Mouse (Mus musculus): Measurements from ENCODE around the gene Hic2. TPM values are rescaled to one million over a fixed set of nuclear protein-coding genes. Genes with fewer than 3 reads are reported as not detected.

Gene Hic2
- polyA plus RNA-seq, 1 experiment from 2014 or later = 2.1 TPM

GRCm38 (mm10) chr16:17201977-17202376, 31.4 kb upstream of the Hic2 start:
- peak; percentile 58 for ATAC-seq (ENCODE audit: low FRiP score, low TSS enrichment)
- Histone ChIP-seq H3K9me3 (ENCODE audit: control insufficient read depth, low read length) (no peaks in the 10 kb centered on the region), H3K9ac (ENCODE audit: low read length) (no peak overlapping the region), H3K4me2 (replicated peaks; ENCODE audit: low read depth) (no peak overlapping the region), H3K4me1 (replicated peaks; ENCODE audit: control insufficient read depth, insufficient read depth) (0 out of 2 replicates have a peak, but pooled peaks cover 4% of the 10 kb centered on the region), H3K4me3 (ENCODE audit: low read depth, low read length) (no peak overlapping the region), H3K27ac (replicated peaks) (peak overlapping the region; percentile 8; the same call in 1 of the 2 replicates), H3K36me3 (ENCODE audit: control insufficient read depth, insufficient read depth, low read length) (no peaks in the 10 kb centered on the region), H3K27me3 (ENCODE audit: control insufficient read depth, insufficient read depth, low read length) (no peaks in the 10 kb centered on the region)
- TF ChIP-seq EP300 (optimal IDR thresholded peaks at IDR 0.05) (no peak), CTCF (IDR thresholded peaks at IDR 0.05; ENCODE audit: low read depth) (peak; percentile 80)
- 44% methylated on average over 2 of the region's 2 CpGs for WGBS
- no peak for DNase-seq (ENCODE audit: low spot score)

- peak within 1 kb of the TSS; percentile 84; the same call in 1 of the 2 replicates for H3K27ac ChIP-seq (replicated peaks)
- no peaks in the 10 kb centered on the region for H3K27me3 ChIP-seq (ENCODE audit: control insufficient read depth, insufficient read depth, low read length)
- TF ChIP-seq EP300 (optimal IDR thresholded peaks at IDR 0.05) = no peak
- TF ChIP-seq CTCF (IDR thresholded peaks at IDR 0.05; ENCODE audit: low read depth) = no peak
- H3K4me1 ChIP-seq (replicated peaks; ENCODE audit: control insufficient read depth, insufficient read depth) = 0 out of 2 replicates have a peak, but pooled peaks cover 4% of the 10 kb centered on the region
- WGBS = 83% methylated on average over 1 of the region's 1 CpGs
- H3K9me3 ChIP-seq (ENCODE audit: control insufficient read depth, low read length) = no peaks in the 10 kb centered on the region
- peak within 1 kb of the TSS; percentile 99 for H3K9ac ChIP-seq (ENCODE audit: low read length)
- DNase-seq (ENCODE audit: low spot score) (no peak), ATAC-seq (ENCODE audit: low FRiP score, low TSS enrichment) (no peak)
- H3K4me3 ChIP-seq (ENCODE audit: low read depth, low read length) = peak within 1 kb of the TSS; percentile 91
- peak within 1 kb of the TSS; percentile 68 for H3K4me2 ChIP-seq (replicated peaks; ENCODE audit: low read depth)
- no peaks in the 10 kb centered on the region for H3K36me3 ChIP-seq (ENCODE audit: control insufficient read depth, insufficient read depth, low read length)
Measured at GRCm38 (mm10) chr16:17202549-17202948, 30.8 kb upstream of the Hic2 start, which contains the start of gene Ube2l3. Ube2l3 (minus strand) TSS chr16:17202649.

- TF ChIP-seq CTCF (IDR thresholded peaks at IDR 0.05; ENCODE audit: low read depth) = peak; percentile 83
- no peak for TF ChIP-seq EP300 (optimal IDR thresholded peaks at IDR 0.05)
- DNase-seq (ENCODE audit: low spot score) = peak; percentile 51
- ATAC-seq (ENCODE audit: low FRiP score, low TSS enrichment) = no peak
- Histone ChIP-seq H3K27ac (replicated peaks) (no peak overlapping the region), H3K4me3 (ENCODE audit: low read depth, low read length) (no peak overlapping the region), H3K4me1 (replicated peaks; ENCODE audit: control insufficient read depth, insufficient read depth) (peaks cover 8% of the 10 kb centered on the region; the same call in 1 of the 2 replicates), H3K9me3 (ENCODE audit: control insufficient read depth, low read length) (no peaks in the 10 kb centered on the region), H3K27me3 (ENCODE audit: control insufficient read depth, insufficient read depth, low read length) (no peaks in the 10 kb centered on the region), H3K9ac (ENCODE audit: low read length) (no peak overlapping the region), H3K36me3 (ENCODE audit: control insufficient read depth, insufficient read depth, low read length) (no peaks in the 10 kb centered on the region), H3K4me2 (replicated peaks; ENCODE audit: low read depth) (no peak overlapping the region)
- 4% methylated on average over 6 of the region's 6 CpGs for WGBS
Measured at GRCm38 (mm10) chr16:17204990-17205389, 28.4 kb upstream of the Hic2 start.

- peak; percentile 90 for DNase-seq (ENCODE audit: low spot score)
- no peaks in the 10 kb centered on the region for H3K36me3 ChIP-seq (ENCODE audit: control insufficient read depth, insufficient read depth, low read length)
- H3K27me3 ChIP-seq (ENCODE audit: control insufficient read depth, insufficient read depth, low read length) = no peaks in the 10 kb centered on the region
- WGBS = under 1% methylated on average over 85 of the region's 85 CpGs
- H3K27ac ChIP-seq (replicated peaks) = peak within 1 kb of the TSS; percentile 4; the same call in 1 of the 2 replicates
- peaks cover 5% of the 10 kb centered on the region; the same call in 1 of the 2 replicates for H3K4me1 ChIP-seq (replicated peaks; ENCODE audit: control insufficient read depth, insufficient read depth)
- no peak for TF ChIP-seq EP300 (optimal IDR thresholded peaks at IDR 0.05)
- TF ChIP-seq CTCF (IDR thresholded peaks at IDR 0.05; ENCODE audit: low read depth) = peak; percentile 90
- ATAC-seq (ENCODE audit: low FRiP score, low TSS enrichment) = peak; percentile 58
- H3K4me2 ChIP-seq (replicated peaks; ENCODE audit: low read depth) = peak within 1 kb of the TSS; percentile 100
- H3K4me3 ChIP-seq (ENCODE audit: low read depth, low read length) = peak within 1 kb of the TSS; percentile 57
- H3K9me3 ChIP-seq (ENCODE audit: control insufficient read depth, low read length) = no peaks in the 10 kb centered on the region
- H3K9ac ChIP-seq (ENCODE audit: low read length) = peak within 1 kb of the TSS; percentile 61
Measured at GRCm38 (mm10) chr16:17208389-17209361, 24.7 kb upstream of the Hic2 start, which contains the start of gene Rimbp3. Rimbp3 (plus strand) TSS chr16:17208603.

GRCm38 (mm10) chr16:17209404-17209960, 23.9 kb upstream of the Hic2 start:
- 1% methylated on average over 37 of the region's 37 CpGs for WGBS
- peaks cover 5% of the 10 kb centered on the region; the same call in 1 of the 2 replicates for H3K4me1 ChIP-seq (replicated peaks; ENCODE audit: control insufficient read depth, insufficient read depth)
- ATAC-seq (ENCODE audit: low FRiP score, low TSS enrichment) = no peak; the same call in 1 of the 2 replicates
- no peak for DNase-seq (ENCODE audit: low spot score)
- TF ChIP-seq CTCF (IDR thresholded peaks at IDR 0.05; ENCODE audit: low read depth) (no peak), EP300 (optimal IDR thresholded peaks at IDR 0.05) (no peak)
- H3K9me3 ChIP-seq (ENCODE audit: control insufficient read depth, low read length) = no peaks in the 10 kb centered on the region
- H3K4me2 ChIP-seq (replicated peaks; ENCODE audit: low read depth) = peak overlapping the region; percentile 100
- H3K27ac ChIP-seq (replicated peaks) = no peak overlapping the region; the same call in 1 of the 2 replicates
- peak overlapping the region; percentile 61 for H3K9ac ChIP-seq (ENCODE audit: low read length)
- H3K36me3 ChIP-seq (ENCODE audit: control insufficient read depth, insufficient read depth, low read length) = no peaks in the 10 kb centered on the region
- H3K4me3 ChIP-seq (ENCODE audit: low read depth, low read length) = peak overlapping the region; percentile 57
- H3K27me3 ChIP-seq (ENCODE audit: control insufficient read depth, insufficient read depth, low read length) = no peaks in the 10 kb centered on the region
